Mouse (Mus musculus) C2C12 (cell line): ENCODE data around the gene Ugt1a9. TPM values are rescaled to one million over a fixed set of nuclear protein-coding genes. Genes with fewer than 3 reads are reported as not detected.
A peak's percentile ranks its signal among the peaks of the same experiment; 100 is the strongest.
"Not testable (repeated sequence)": the region's sequence is repeated elsewhere in the genome, so short reads cannot be mapped to it uniquely, and the experiment has no call there.

Experiments used
- H3K27me3 ChIP-seq: one replicate; pipeline ENCODE4 v1.6.1; 2011; ENCODE audit not compliant: control insufficient read depth, insufficient read depth, insufficient read length
- H3K36me3 ChIP-seq: one replicate; pipeline ENCODE4 v1.6.1; 2011; ENCODE audit not compliant: control insufficient read depth, insufficient read depth
- H3K4me3 ChIP-seq: one replicate; pipeline ENCODE4 v1.5.1; 2011; ENCODE audit warnings: mild to moderate bottlenecking, control low read depth; ENCODE audit not compliant: poor library complexity, insufficient read depth, severe bottlenecking
- H3K79me2 ChIP-seq: one replicate; pipeline ENCODE4 v1.6.1; 2011; ENCODE audit not compliant: control insufficient read depth, insufficient read depth
- H3K79me3 ChIP-seq: one replicate; pipeline ENCODE4 v1.6.1; 2011; ENCODE audit warnings: low read depth, control low read depth
- H3ac ChIP-seq: one replicate; pipeline ENCODE3; 2011; ENCODE audit warnings: low read depth; ENCODE audit not compliant: control insufficient read depth, insufficient read length
- CEBPB ChIP-seq: IDR thresholded peaks from one replicate; pipeline ENCODE4 v1.6.1; 2011; ENCODE audit warnings: low read depth, mild to moderate bottlenecking, control low read depth, moderate library complexity
- CTCF ChIP-seq: IDR thresholded peaks from one replicate; pipeline ENCODE4 v1.5.1; 2011; ENCODE audit not compliant: control insufficient read depth, insufficient read depth, insufficient read length
- FOSL1 ChIP-seq: IDR thresholded peaks from one replicate; pipeline ENCODE4 v1.8.0; 2011; ENCODE audit warnings: mild to moderate bottlenecking, low read length; ENCODE audit not compliant: poor library complexity, insufficient read depth, severe bottlenecking
- MAX ChIP-seq: IDR thresholded peaks from one replicate; pipeline ENCODE4 v1.6.1; 2011; ENCODE audit warnings: mild to moderate bottlenecking, control low read depth
- MYOD1 ChIP-seq: IDR thresholded peaks from one replicate; pipeline ENCODE4 v1.6.1; 2011; ENCODE audit warnings: low read depth; ENCODE audit not compliant: control insufficient read depth, insufficient read length
- MYOG ChIP-seq: IDR thresholded peaks from one replicate; pipeline ENCODE4 v1.6.1; 2011; ENCODE audit not compliant: control insufficient read depth, insufficient read length; ENCODE audit errors: extremely low read depth
- USF1 ChIP-seq: IDR thresholded peaks from one replicate; pipeline ENCODE4 v1.6.1; 2011; ENCODE audit warnings: low read depth, mild to moderate bottlenecking, control low read depth, moderate library complexity
- polyA plus RNA-seq: library from polyadenylated mRNA; unstranded; fragments of >200 nt; fragmentation: generic; extraction: Trizol; gene quantifications from one replicate; pipeline ENCODE4 v1.2.1, GENCODE M21; 2012; ENCODE audit warnings: missing spikeins

Ugt1a9 gene
- polyA plus RNA-seq, 1 experiment, result not detected

GRCm38 (mm10) chr1:88092341-88092740, 21.7 kb downstream of the Ugt1a9 start:
- H3K4me3 ChIP-seq, result no peak overlapping the region
- no peaks in the 10 kb centered on the region for H3K79me2 ChIP-seq
- H3K79me3 ChIP-seq, result no peaks in the 10 kb centered on the region
- no peak for TF ChIP-seq FOSL1
- TF ChIP-seq MAX, result no peak
- no peak for TF ChIP-seq USF1
- TF ChIP-seq CEBPB, result no peak
- no peak for TF ChIP-seq MYOG
- TF ChIP-seq CTCF, result no peak
- no peak for TF ChIP-seq MYOD1
- no peaks in the 10 kb centered on the region for H3K36me3 ChIP-seq
- no peak overlapping the region for H3ac ChIP-seq
- peaks cover 13% of the 10 kb centered on the region for H3K27me3 ChIP-seq

- H3K79me2 ChIP-seq, result not testable (repeated sequence)
- TF ChIP-seq CTCF, result peak; percentile 2
Measured at GRCm38 (mm10) chr1:88094270-88094676, 23.7 kb downstream of the Ugt1a9 start.

GRCm38 (mm10) chr1:88094941-88095492, 24.4 kb downstream of the Ugt1a9 start, which contains the start of gene Ugt1a7c:
Gene Ugt1a7c (plus strand): TSS chr1:88095062.
- no peak within 1 kb of the TSS for H3ac ChIP-seq
- H3K79me2 ChIP-seq, result no peaks in the 10 kb centered on the region
- no peak within 1 kb of the TSS for H3K4me3 ChIP-seq
- H3K79me3 ChIP-seq, result no peaks in the 10 kb centered on the region
- no peak for TF ChIP-seq FOSL1
- H3K27me3 ChIP-seq, result peaks cover 5% of the 10 kb centered on the region
- H3K36me3 ChIP-seq, result no peaks in the 10 kb centered on the region

More at GRCm38 (mm10) chr1:88094270-88094676, 23.7 kb downstream of the Ugt1a9 start:
- not testable (repeated sequence) for H3K4me3 ChIP-seq, H3K36me3 ChIP-seq, H3K27me3 ChIP-seq, H3K79me3 ChIP-seq, H3ac ChIP-seq

- H3K27me3 ChIP-seq, H3K79me2 ChIP-seq, H3K4me3 ChIP-seq, H3ac ChIP-seq, H3K79me3 ChIP-seq, H3K36me3 ChIP-seq: not testable (repeated sequence)
Measured at GRCm38 (mm10) chr1:88098546-88098945, 27.9 kb downstream of the Ugt1a9 start.

GRCm38 (mm10) chr1:88099691-88100090, 29.1 kb downstream of the Ugt1a9 start:
- not testable (repeated sequence) for H3K36me3 ChIP-seq, H3K4me3 ChIP-seq, H3K79me2 ChIP-seq, H3K79me3 ChIP-seq, H3K27me3 ChIP-seq, H3ac ChIP-seq

GRCm38 (mm10) chr1:88103019-88103418, 32.4 kb downstream of the Ugt1a9 start, which contains the start of gene Ugt1a6b:
Gene Ugt1a6b (plus strand): TSS chr1:88103252.
- not testable (repeated sequence) for H3K27me3 ChIP-seq, H3K36me3 ChIP-seq, H3ac ChIP-seq, H3K79me2 ChIP-seq, H3K4me3 ChIP-seq, H3K79me3 ChIP-seq

GRCm38 (mm10) chr1:88103697-88104468, 33.3 kb downstream of the Ugt1a9 start:
- not testable (repeated sequence) for H3K36me3 ChIP-seq, H3K4me3 ChIP-seq, H3K27me3 ChIP-seq, H3K79me2 ChIP-seq, H3ac ChIP-seq, H3K79me3 ChIP-seq
